Mouse (Mus musculus): Measurements from ENCODE around the gene N4bp2.

N4bp2 gene

DNA sequence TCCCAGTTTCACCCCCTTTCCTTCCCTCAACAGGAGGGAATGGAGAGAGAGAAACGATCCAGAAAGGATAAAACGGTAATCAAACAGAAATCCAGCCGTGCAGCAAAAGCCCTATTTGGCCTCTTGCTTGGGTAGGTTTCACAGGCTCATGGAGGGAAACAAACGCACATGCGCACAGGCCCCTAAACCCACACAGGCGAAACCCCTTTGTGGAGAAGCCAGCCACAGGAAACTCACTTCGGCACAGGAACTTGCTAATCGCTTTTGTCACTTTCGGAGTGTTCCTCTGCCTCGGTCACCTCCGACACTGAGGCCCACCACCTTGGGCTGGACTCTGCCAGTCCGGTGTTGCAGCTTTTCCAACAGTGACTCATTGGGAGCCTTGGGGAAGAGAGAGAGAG is 100.0 kb downstream of the N4bp2 start:
- DNase-seq (ENCODE audit: low spot score): no peak

DNA sequence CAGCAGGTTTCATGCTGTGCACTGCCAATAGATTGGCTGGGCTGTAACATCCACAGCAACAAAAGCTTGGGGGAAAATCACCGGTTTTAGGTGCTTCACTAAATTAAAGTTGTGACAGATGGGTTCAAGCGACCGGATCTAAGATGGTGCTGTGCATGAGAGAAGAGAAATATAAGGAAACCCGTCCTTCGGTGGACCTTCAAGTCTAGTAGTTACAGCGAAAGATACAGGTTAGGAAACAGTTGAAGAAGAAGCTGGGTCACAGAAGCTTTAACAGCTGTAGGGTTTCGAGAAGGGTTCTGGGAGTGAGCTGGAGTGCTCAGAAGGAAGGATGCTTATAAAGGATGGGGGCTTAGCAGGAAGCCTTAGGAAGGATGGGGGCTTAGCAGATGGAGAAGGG is 101.2 kb downstream of the N4bp2 start:
- no peak for DNase-seq (ENCODE audit: low spot score)

DNA sequence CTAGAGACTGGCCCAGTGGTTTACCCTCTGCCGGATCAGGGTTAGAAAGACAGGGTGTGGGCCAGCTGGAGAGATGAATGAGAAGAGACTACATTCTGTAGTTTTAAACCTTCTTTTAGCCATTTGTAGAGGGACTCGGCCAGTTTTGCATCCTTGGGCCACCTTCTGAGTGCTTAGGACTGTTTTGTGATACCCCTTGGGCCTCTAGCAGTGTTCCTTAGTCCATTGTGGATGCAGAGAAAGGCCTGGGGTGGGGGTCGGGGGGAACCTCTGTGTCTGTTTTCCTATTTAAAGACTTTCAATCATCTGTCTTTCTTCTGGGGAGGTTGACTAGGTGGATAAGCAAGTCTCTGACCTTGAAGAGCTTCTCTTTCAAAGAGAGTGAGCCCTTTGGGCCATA is 101.6 kb downstream of the N4bp2 start:
- DNase-seq (ENCODE audit: low spot score): no peak

DNA sequence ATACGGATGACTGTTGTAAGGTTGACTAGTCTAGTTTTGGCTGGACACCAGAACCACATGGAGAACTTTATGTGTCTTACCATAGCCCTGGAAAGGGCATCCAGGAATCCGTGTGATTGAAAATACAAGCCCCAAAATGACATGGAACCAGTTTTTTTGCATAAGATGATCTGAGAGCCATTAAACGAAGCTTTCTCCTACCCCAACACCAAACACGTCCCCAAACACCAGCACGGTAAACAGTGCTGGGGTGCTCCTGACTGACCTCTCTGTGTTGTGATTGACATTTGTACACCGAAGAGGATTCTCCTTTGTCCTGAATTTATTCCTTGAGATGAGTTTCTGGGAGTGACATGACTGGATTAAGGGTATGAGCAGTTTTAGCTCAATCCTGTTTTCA is 103.3 kb downstream of the N4bp2 start:
- DNase-seq (ENCODE audit: low spot score): no peak

DNA sequence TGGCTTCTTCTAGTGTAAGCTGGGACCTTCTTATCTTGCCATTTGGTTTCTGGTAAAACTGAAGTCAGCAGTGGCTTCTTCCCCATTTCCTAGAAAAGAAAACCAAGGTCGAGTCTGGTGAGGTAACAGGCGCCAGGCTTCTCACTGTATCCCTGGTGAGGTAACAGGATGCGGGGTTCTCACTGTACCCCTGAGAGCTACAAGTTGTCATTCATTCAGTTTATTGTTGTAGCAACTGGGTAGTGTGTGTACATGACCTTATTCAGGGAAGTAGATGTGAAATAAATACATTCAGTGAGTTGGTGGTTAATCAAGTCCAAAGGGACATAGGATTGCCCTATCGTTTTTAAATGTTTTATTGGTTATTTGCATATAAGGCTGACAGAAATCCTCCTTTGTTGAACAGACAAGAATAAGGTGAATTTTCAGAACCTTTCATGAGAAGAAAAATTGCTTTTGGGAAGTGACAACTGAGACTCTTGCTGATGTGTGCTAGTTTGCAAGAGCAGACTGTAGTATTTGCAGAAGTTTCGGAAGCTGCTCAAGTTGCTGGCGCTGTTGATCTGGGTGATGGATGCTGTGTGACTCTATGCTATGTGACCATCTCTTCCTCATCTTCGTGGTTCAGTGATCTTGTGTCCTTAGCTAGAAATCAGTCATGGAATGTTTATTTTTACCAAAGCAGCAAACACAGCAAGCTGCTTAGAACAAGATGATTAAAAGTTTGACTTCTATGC is 104.2 kb downstream of the N4bp2 start:
- DNase-seq (ENCODE audit: low spot score): no peak

DNA sequence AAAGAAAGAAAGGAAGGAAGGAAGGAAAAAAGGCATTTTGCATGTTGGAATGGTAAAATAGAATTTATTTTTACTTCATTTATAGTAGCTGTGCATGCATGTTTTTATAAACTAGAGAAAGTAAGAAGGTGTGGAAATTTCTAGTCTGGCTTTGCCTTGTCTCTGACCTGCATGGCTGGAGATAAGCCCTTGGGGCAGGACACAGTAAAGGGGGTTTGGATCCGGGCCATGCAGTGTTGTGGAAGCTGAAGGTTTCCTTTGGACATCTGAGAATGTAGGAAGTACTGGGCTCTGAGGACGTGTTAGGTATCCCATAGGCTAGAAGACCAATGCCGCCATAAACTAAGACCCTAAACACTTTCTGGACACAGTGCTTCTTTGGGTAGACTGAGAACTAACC is 105.1 kb downstream of the N4bp2 start:
- DNase-seq (ENCODE audit: low spot score): no peak

DNA sequence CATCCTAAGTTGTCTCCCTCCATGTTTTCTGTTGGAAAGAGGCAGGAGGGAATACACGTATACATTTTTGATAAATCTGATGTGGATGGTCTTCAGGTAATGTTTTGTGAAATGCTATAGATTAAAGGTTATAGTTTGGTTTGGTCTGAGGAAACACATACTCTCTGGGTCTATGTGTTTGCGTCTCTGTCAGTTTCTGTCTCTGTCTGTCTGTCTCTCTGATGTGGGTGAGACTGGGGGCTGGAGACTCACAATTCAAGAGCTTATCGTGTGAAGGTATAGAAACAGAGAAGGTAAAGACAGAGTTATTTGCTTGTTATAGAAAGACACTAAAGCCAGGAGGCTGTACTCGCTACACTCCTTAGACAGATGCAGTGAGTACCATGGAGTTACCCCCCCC is 106.3 kb downstream of the N4bp2 start:
- DNase-seq (ENCODE audit: low spot score): no peak

DNA sequence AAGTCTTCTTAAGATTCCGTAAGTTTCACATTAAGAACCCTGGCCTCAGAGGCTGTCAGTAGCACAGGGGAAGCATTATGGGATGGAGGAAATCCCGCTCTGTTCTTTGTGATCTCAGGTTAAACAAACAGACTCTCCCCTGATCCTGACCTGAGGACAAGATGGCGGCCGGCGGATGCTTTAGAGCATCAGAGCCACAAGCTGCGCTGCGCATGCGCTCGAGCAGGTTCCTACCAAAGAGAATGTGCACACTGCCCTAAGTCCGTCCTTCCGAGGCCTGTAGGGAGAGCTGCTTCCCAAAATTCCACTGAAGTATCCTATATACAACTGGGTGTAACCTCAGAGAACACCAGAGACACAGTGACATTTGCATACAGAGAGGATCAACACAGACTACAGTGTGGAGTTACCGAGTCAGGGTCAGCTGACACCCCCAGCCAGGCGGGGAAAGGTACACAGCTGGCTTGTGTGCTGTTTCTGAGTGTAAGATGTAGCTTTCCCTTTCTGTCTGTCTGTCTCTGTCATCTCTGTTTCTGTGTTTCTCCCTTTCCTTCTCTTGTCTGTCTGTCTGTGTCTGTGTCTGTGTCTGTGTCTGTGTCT is 108.1 kb downstream of the N4bp2 start:
- DNase-seq (ENCODE audit: low spot score): no peak

DNA sequence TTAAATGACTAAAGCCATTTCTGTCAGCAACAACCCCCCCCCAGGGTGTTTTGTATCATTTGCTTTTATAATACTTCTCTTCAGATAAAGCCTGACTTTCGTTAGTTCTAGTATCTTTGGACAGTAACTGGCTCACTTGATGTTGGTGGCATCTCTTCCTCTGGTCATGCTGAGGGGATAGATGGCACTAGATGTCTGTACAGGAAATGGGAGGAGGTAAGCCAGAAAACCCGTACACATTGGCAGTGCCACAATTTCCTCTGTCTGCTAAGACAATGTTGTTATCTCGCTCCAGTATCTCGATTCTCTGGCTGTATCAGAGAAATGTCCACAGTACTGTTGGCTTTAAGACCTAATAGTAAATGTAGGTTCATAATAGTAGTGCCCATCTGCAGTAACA is 109.9 kb downstream of the N4bp2 start:
- DNase-seq (ENCODE audit: low spot score): no peak

DNA sequence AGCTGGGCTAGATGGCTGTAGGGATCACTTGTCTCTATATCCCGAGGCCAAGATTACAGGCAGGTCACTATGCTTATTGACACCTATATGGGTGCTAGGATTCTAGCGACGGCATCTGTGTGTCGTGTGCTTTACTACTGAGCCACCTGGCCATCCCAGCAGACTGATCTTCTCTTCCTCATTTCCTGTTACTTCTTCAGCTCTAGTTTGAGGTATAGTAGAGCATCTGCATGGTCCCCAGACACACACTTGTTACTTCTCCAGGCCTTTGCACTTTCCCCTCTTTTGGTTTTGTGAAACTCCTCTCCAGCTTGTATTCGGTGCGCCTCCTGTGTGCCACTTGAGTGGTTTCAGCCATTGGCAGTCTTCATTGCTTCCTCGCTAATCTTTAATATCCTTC is 111.9 kb downstream of the N4bp2 start:
- DNase-seq (ENCODE audit: low spot score): no peak

DNA sequence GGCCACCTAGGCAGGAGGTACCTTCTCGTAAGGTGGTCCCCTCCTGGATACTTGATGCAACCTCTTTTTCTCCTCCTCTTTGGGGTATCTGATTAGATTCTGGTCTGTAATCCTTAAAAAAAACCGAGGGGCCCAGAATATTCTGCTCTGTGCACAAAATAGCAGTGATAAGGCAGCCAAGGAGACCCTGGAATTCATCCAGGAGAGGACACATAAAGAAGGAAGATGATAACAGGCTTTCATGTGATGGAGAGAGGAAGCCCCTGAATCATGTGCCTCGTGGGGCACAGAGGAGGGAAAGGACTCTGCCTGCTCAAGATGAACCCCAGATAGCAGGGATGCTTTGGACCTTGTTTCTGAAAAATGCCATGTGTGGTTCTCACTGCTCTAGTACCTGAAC is 115.0 kb downstream of the N4bp2 start:
- no peak for DNase-seq (ENCODE audit: low spot score)
